Mouse (Mus musculus) left cerebral cortex, postnatal 4 days (tissue): ENCODE measurements at regions not wholly inside any gene's neighbourhood (a gene's known extent, or its start where the extent isn't known, plus 50 kb on each side); places are given as distances from the start of the nearest gene placed in this dataset.
A peak's percentile ranks its signal among the peaks of the same experiment; 100 is the strongest.

Experiments used
- DNase-seq: peaks from one replicate; pipeline ENCODE4 v3.0.0-alpha.2; 2022
- intact Hi-C: fragments of 180-260 bp; cut with DNase I; formaldehyde crosslinking; loops from one replicate; pipeline ENCODE4 v1.15.1; 2025

- intact Hi-C loops, result loop anchor here (2.0 to 5.0 kb wide), 2 partner anchors 236 to 904 kb away; no protein-coding TSS in a partner anchor
- no peak for DNase-seq
Observed at GRCm38 (mm10) chr16:27138384-27138783, 146.9 kb upstream of the Gmnc start.

- intact Hi-C loops, result loop anchor here (2.0 to 5.0 kb wide), 2 partner anchors 237 to 904 kb away; no protein-coding TSS in a partner anchor
- no peak for DNase-seq
Observed at GRCm38 (mm10) chr16:27138987-27139386, 147.5 kb upstream of the Gmnc start.

- intact Hi-C loops, result loop anchor here (10.0 kb wide), 2 partner anchors 355 to 1175 kb away; no protein-coding TSS in a partner anchor
- DNase-seq, result peak; percentile 45
Observed at GRCm38 (mm10) chr16:27140037-27140436, 148.6 kb upstream of the Gmnc start.

- intact Hi-C loops, result no loop called here
- no peak for DNase-seq
Observed at GRCm38 (mm10) chr16:27155805-27156204, 151.5 kb upstream of the Ostn start.

GRCm38 (mm10) chr16:27195650-27196049 is 111.6 kb upstream of the Ostn start:
- peak; percentile 21 for DNase-seq
- intact Hi-C loops, result no loop called here
